Mouse (Mus musculus) kidney, embryonic 14.5 days (tissue): ENCODE measurements around the gene Drosha. TPM values are rescaled to one million over a fixed set of nuclear protein-coding genes. Genes with fewer than 3 reads are reported as not detected.

ENCODE experiments used
- ATAC-seq: fragments of 200-750 bp; cut with Nextera tagmentation; 2 replicates; pipeline ENCODE4 v1.8.0; 2017; ENCODE audit warnings: moderate number of reproducible peaks, mild to moderate bottlenecking, moderate TSS enrichment, moderate library complexity; ENCODE audit not compliant: low FRiP score, low TSS enrichment
- H3K27ac ChIP-seq: fragments of 300-500 bp; sonication (generic); 2 replicates; pipeline ENCODE4 v1.5.1; 2014; ENCODE audit warnings: low read depth, mild to moderate bottlenecking, low read length, moderate library complexity, mixed read lengths
- H3K27me3 ChIP-seq: fragments of 300-500 bp; sonication (generic); 2 replicates; pipeline ENCODE4 v1.6.1; 2014; ENCODE audit warnings: mild to moderate bottlenecking, low read length; ENCODE audit not compliant: control insufficient read depth, insufficient read depth
- H3K36me3 ChIP-seq: fragments of 300-500 bp; sonication (generic); 2 replicates; pipeline ENCODE4 v1.6.1; 2014; ENCODE audit warnings: low read length, mixed read lengths; ENCODE audit not compliant: control insufficient read depth, insufficient read depth
- H3K4me1 ChIP-seq: fragments of 300-500 bp; sonication (generic); 2 replicates; pipeline ENCODE4 v1.6.1; 2014; ENCODE audit warnings: low read length, mixed read lengths; ENCODE audit not compliant: control insufficient read depth, insufficient read depth
- H3K4me2 ChIP-seq: fragments of 300-500 bp; sonication (generic); replicated peaks from 2 replicates; pipeline ENCODE4 v1.6.1; 2014; ENCODE audit warnings: low read depth, mild to moderate bottlenecking, low read length
- H3K4me3 ChIP-seq: fragments of 300-500 bp; sonication (generic); 2 replicates; pipeline ENCODE4 v1.5.1; 2014; ENCODE audit warnings: mild to moderate bottlenecking, low read length
- H3K9ac ChIP-seq: fragments of 300-500 bp; sonication (generic); 2 replicates; pipeline ENCODE4 v1.6.1; 2014; ENCODE audit warnings: low read depth, mild to moderate bottlenecking, low read length, moderate library complexity
- H3K9me3 ChIP-seq: fragments of 300-500 bp; sonication (generic); 2 replicates; pipeline ENCODE4 v1.6.1; 2016; ENCODE audit warnings: low read length; ENCODE audit not compliant: control insufficient read depth
- WGBS: fragments of 180-500 bp; shearing (Covaris S2); extraction: QIAGEN DNeasy Blood & Tissue Kit; methylation state at CpG from one replicate; pipeline ENCODE4 v1.1.7; 2014; 5-methylcytosine and 5-hydroxymethylcytosine counted together
- polyA plus RNA-seq: library from polyadenylated mRNA; unstranded; fragments of >200 nt; fragmentation: Nextera tagmentation; extraction: Ambion mirVana; gene quantifications from 2 replicates; pipeline ENCODE4 v1.2.1, GENCODE M21; 2014

Drosha gene
- polyA plus RNA-seq, 1 experiment from 2014 or later, result 50.1 TPM

GRCm38 (mm10) chr15:12823455-12824119 is 1.0 kb upstream of the Drosha start:
- no peak for ATAC-seq

GRCm38 (mm10) chr15:12824965-12825364 is 350 bp downstream of the Drosha start:
- Histone ChIP-seq H3K27me3 (no peaks in the 10 kb centered on the region), H3K36me3 (peaks cover 45% of the 10 kb centered on the region), H3K4me3 (peak overlapping the region; percentile 83), H3K4me2 (peak overlapping the region; percentile 51), H3K9me3 (no peaks in the 10 kb centered on the region), H3K27ac (peak overlapping the region; percentile 67; the same call in 1 of the 2 replicates), H3K4me1 (peaks cover 15% of the 10 kb centered on the region; the same call in 1 of the 2 replicates), H3K9ac (peak overlapping the region; percentile 91)
- no peak for ATAC-seq
- WGBS, result under 1% methylated on average over 31 of the region's 31 CpGs

More at GRCm38 (mm10) chr15:12823455-12824119, 1.0 kb upstream of the Drosha start:
- Histone ChIP-seq H3K9ac (peak overlapping the region; percentile 91), H3K27ac (no peak overlapping the region), H3K27me3 (no peaks in the 10 kb centered on the region), H3K4me3 (peak overlapping the region; percentile 83), H3K9me3 (no peaks in the 10 kb centered on the region), H3K36me3 (peaks cover 46% of the 10 kb centered on the region), H3K4me1 (peaks cover 15% of the 10 kb centered on the region; the same call in 1 of the 2 replicates), H3K4me2 (peak overlapping the region; percentile 68)
- WGBS, result 91% methylated on average over 2 of the region's 2 CpGs

GRCm38 (mm10) chr15:12825408-12825807 is 793 bp downstream of the Drosha start:
- Histone ChIP-seq H3K9me3 (no peaks in the 10 kb centered on the region), H3K4me1 (peaks cover 15% of the 10 kb centered on the region; the same call in 1 of the 2 replicates), H3K4me3 (peak overlapping the region; percentile 83), H3K27ac (no peak overlapping the region), H3K9ac (peak overlapping the region; percentile 91), H3K36me3 (peaks cover 42% of the 10 kb centered on the region), H3K4me2 (peak overlapping the region; percentile 51), H3K27me3 (no peaks in the 10 kb centered on the region)
- no peak for ATAC-seq
- WGBS, result 50% methylated on average over 12 of the region's 12 CpGs

- no peak for ATAC-seq
- WGBS, result 91% methylated on average over 3 of the region's 3 CpGs
- no peak overlapping the region for H3K4me2 ChIP-seq
- H3K4me3 ChIP-seq, result no peak overlapping the region
- no peak overlapping the region for H3K27ac ChIP-seq
- no peaks in the 10 kb centered on the region for H3K9me3 ChIP-seq
- H3K4me1 ChIP-seq, result peaks cover 9% of the 10 kb centered on the region; the same call in 1 of the 2 replicates
- H3K36me3 ChIP-seq, result peaks cover 52% of the 10 kb centered on the region
- H3K27me3 ChIP-seq, result no peaks in the 10 kb centered on the region
- H3K9ac ChIP-seq, result no peak overlapping the region
These were observed 5.3 kb downstream of the Drosha start for GRCm38 (mm10) chr15:12829878-12830277.

GRCm38 (mm10) chr15:12832599-12832998 is 8.0 kb downstream of the Drosha start:
- no peak overlapping the region for H3K4me3 ChIP-seq
- WGBS, result 98% methylated on average over 4 of the region's 4 CpGs
- H3K9ac ChIP-seq, result no peak overlapping the region
- no peaks in the 10 kb centered on the region for H3K27me3 ChIP-seq
- no peaks in the 10 kb centered on the region for H3K9me3 ChIP-seq
- peaks cover 72% of the 10 kb centered on the region for H3K36me3 ChIP-seq
- no peaks in the 10 kb centered on the region for H3K4me1 ChIP-seq
- no peak overlapping the region for H3K27ac ChIP-seq
- no peak for ATAC-seq
- no peak overlapping the region for H3K4me2 ChIP-seq

GRCm38 (mm10) chr15:12833385-12833784 is 8.8 kb downstream of the Drosha start:
- Histone ChIP-seq H3K4me3 (no peak overlapping the region), H3K4me1 (no peaks in the 10 kb centered on the region), H3K4me2 (no peak overlapping the region), H3K36me3 (peaks cover 72% of the 10 kb centered on the region), H3K9me3 (no peaks in the 10 kb centered on the region), H3K9ac (no peak overlapping the region), H3K27me3 (no peaks in the 10 kb centered on the region), H3K27ac (no peak overlapping the region)
- WGBS, result 99% methylated on average over 31 of the region's 31 CpGs
- ATAC-seq, result no peak

- no peaks in the 10 kb centered on the region for H3K4me1 ChIP-seq
- no peak overlapping the region for H3K4me3 ChIP-seq
- no peak overlapping the region for H3K9ac ChIP-seq
- no peak overlapping the region for H3K27ac ChIP-seq
- H3K4me2 ChIP-seq, result no peak overlapping the region
- no peaks in the 10 kb centered on the region for H3K9me3 ChIP-seq
- peaks cover 69% of the 10 kb centered on the region for H3K36me3 ChIP-seq
- no peak for ATAC-seq
- H3K27me3 ChIP-seq, result no peaks in the 10 kb centered on the region
- 95% methylated on average over 24 of the region's 24 CpGs for WGBS
These were observed 9.6 kb downstream of the Drosha start for GRCm38 (mm10) chr15:12834231-12834630.

- no peak overlapping the region for H3K4me3 ChIP-seq
- H3K9me3 ChIP-seq, result no peaks in the 10 kb centered on the region
- no peak overlapping the region for H3K4me2 ChIP-seq
- H3K36me3 ChIP-seq, result peaks cover 88% of the 10 kb centered on the region
- H3K27ac ChIP-seq, result no peak overlapping the region
- H3K4me1 ChIP-seq, result no peaks in the 10 kb centered on the region
- no peak overlapping the region for H3K9ac ChIP-seq
- no peak for ATAC-seq
- WGBS, result 94% methylated on average over 11 of the region's 11 CpGs
- no peaks in the 10 kb centered on the region for H3K27me3 ChIP-seq
These were observed 16.1 kb downstream of the Drosha start for GRCm38 (mm10) chr15:12840737-12841136.

- H3K9ac ChIP-seq, result no peak overlapping the region
- no peak for ATAC-seq
- 78% methylated on average over 7 of the region's 7 CpGs for WGBS
These were observed 18.2 kb downstream of the Drosha start for GRCm38 (mm10) chr15:12842833-12843232.

More at GRCm38 (mm10) chr15:12842833-12843232, 18.2 kb downstream of the Drosha start:
- no peaks in the 10 kb centered on the region for H3K27me3 ChIP-seq
- H3K9me3 ChIP-seq, result no peaks in the 10 kb centered on the region
- no peak overlapping the region for H3K27ac ChIP-seq
- H3K36me3 ChIP-seq, result peaks cover 88% of the 10 kb centered on the region
- no peak overlapping the region for H3K4me3 ChIP-seq
- no peaks in the 10 kb centered on the region for H3K4me1 ChIP-seq
- no peak overlapping the region for H3K4me2 ChIP-seq
